In the genomic region with DNA sequence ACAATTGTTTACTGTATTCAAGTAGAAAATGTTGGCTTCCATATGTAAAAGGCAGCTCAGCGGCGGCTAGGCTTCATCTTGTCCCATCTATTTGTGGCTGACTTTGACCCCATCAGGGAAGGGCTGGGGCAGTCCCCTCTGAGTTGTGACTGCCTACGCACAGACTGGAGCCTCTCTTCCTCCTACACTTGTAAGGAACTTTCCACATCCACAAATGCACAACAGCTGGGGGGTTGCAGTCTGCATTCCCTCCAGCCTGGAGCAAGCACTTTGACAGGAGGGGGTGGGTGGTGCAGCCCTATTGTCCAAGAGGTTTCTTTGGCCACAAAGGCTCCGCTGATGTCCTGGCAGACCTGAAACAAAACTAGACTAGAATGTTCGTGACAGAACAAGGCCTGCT, we compare ENCODE assay signal across 25 mouse cellular contexts.
DNase-seq lines count a peak whose midpoint lies in the region; ATAC-seq and TF ChIP-seq lines count a peak whose summit lies in the region.
"Had no signal": no experiment of that assay in that cellular context is flagged by ENCODE, and none has a peak within 500 bp of the region (broad histone marks: within the 10 kb centered on the region; RNA-seq: fewer than 3 reads in every experiment).

No protein-coding gene starts in this region.

- DNase-seq in hindbrain, embryonic 10.5 days (ENCODE audit: low spot score) = no peak
- DNase-seq in lung, postnatal 0 days (ENCODE audit: low spot score) = peak; percentile 4
- no peak for DNase-seq in lung, postnatal 4 days
- DNase-seq in embryonic facial prominence, embryonic 10.5 days (ENCODE audit: low spot score) = no peak
- DNase-seq in thymus, postnatal 0 days (ENCODE audit: low spot score) = no peak
- DNase-seq: adrenal gland, postnatal 36 days; cerebellum, adult 9-10 months; gastrocnemius, postnatal 10 days; heart, adult 2 months; kidney, adult 9 months; layer of hippocampus, postnatal 36 days; lung, adult 18-20 months; lung, postnatal 14 days; right cerebral cortex, postnatal 25 days; spleen, adult 18-20 months; thymus, postnatal 14 days had no signal

- H3K4me1 ChIP-seq in hindbrain, embryonic 10.5 days (replicated peaks) = peaks cover 45% of the 10 kb centered on the region
- peaks cover 15% of the 10 kb centered on the region for H3K4me1 ChIP-seq in hindbrain, embryonic 16.5 days (ENCODE audit: control insufficient read depth, insufficient read depth, low read depth, low read length)
- H3K4me1 ChIP-seq in lung, postnatal 0 days (ENCODE audit: insufficient read depth, low read depth, low read length) = no peaks in the 10 kb centered on the region
- H3K4me1 ChIP-seq in embryonic facial prominence, embryonic 10.5 days = peaks cover 38% of the 10 kb centered on the region
- peaks cover 14% of the 10 kb centered on the region for H3K4me1 ChIP-seq in midbrain, embryonic 16.5 days (ENCODE audit: control insufficient read depth, insufficient read depth, low read length)
- H3K4me1 ChIP-seq: liver, embryonic 12.5 days had no signal

- no peaks in the 10 kb centered on the region for H3K36me3 ChIP-seq in hindbrain, embryonic 10.5 days
- no peaks in the 10 kb centered on the region for H3K36me3 ChIP-seq in hindbrain, embryonic 16.5 days (ENCODE audit: control insufficient read depth, insufficient read depth, low read length)
- no peaks in the 10 kb centered on the region for H3K36me3 ChIP-seq in lung, postnatal 0 days (ENCODE audit: insufficient read depth, low read length)
- no peaks in the 10 kb centered on the region for H3K36me3 ChIP-seq in embryonic facial prominence, embryonic 10.5 days (replicated peaks)
- H3K36me3 ChIP-seq in midbrain, embryonic 16.5 days (ENCODE audit: control insufficient read depth, insufficient read depth, low read length) = no peaks in the 10 kb centered on the region
- H3K36me3 ChIP-seq: embryonic facial prominence, embryonic 15.5 days; hindbrain, embryonic 12.5 days; limb, embryonic 12.5 days; liver, embryonic 12.5 days; midbrain, embryonic 12.5 days; neural tube, embryonic 12.5 days had no signal

- H3K4me3 ChIP-seq in hindbrain, embryonic 10.5 days = no peak overlapping the region
- H3K4me3 ChIP-seq in hindbrain, embryonic 16.5 days (ENCODE audit: low read length) = no peak overlapping the region
- no peak overlapping the region for H3K4me3 ChIP-seq in lung, postnatal 0 days (ENCODE audit: low read depth, low read length)
- no peak overlapping the region for H3K4me3 ChIP-seq in embryonic facial prominence, embryonic 10.5 days
- no peak overlapping the region for H3K4me3 ChIP-seq in midbrain, embryonic 16.5 days (ENCODE audit: low read depth, low read length)
- H3K4me3 ChIP-seq: embryonic facial prominence, embryonic 15.5 days; heart, adult 2 months; hindbrain, embryonic 12.5 days; limb, embryonic 12.5 days; liver, embryonic 12.5 days; midbrain, embryonic 12.5 days; neural tube, embryonic 12.5 days had no signal

- no peak for ATAC-seq in hindbrain, embryonic 16.5 days
- no peak for ATAC-seq in lung, postnatal 0 days
- no peak for ATAC-seq in midbrain, embryonic 16.5 days
- ATAC-seq: forebrain, embryonic 16.5 days; liver, embryonic 12.5 days had no signal

- WGBS in hindbrain, embryonic 10.5 days = 47% methylated on average over 5 of the region's 5 CpGs
- WGBS in hindbrain, embryonic 16.5 days = 58% methylated on average over 5 of the region's 5 CpGs
- WGBS in lung, postnatal 0 days = 67% methylated on average over 5 of the region's 5 CpGs
- WGBS in embryonic facial prominence, embryonic 10.5 days = 55% methylated on average over 5 of the region's 5 CpGs
- WGBS in midbrain, embryonic 16.5 days = 68% methylated on average over 5 of the region's 5 CpGs

- peaks cover 9% of the 10 kb centered on the region for H3K9me3 ChIP-seq in hindbrain, embryonic 10.5 days
- no peaks in the 10 kb centered on the region for H3K9me3 ChIP-seq in hindbrain, embryonic 16.5 days (ENCODE audit: control insufficient read depth, low read length)
- no peaks in the 10 kb centered on the region for H3K9me3 ChIP-seq in lung, postnatal 0 days (ENCODE audit: low read length)
- peaks cover 5% of the 10 kb centered on the region; the same call in 1 of the 2 replicates for H3K9me3 ChIP-seq in embryonic facial prominence, embryonic 10.5 days
- H3K9me3 ChIP-seq in midbrain, embryonic 16.5 days (replicated peaks; ENCODE audit: control insufficient read depth, low read length, poor library complexity, severe bottlenecking) = no peaks in the 10 kb centered on the region
- H3K9me3 ChIP-seq: embryonic facial prominence, embryonic 15.5 days; hindbrain, embryonic 12.5 days; limb, embryonic 12.5 days; liver, embryonic 12.5 days; neural tube, embryonic 12.5 days had no signal

- peak overlapping the region; percentile 56; the same call in 1 of the 2 replicates for H3K27ac ChIP-seq in hindbrain, embryonic 10.5 days
- no peak overlapping the region for H3K27ac ChIP-seq in hindbrain, embryonic 16.5 days (ENCODE audit: low read depth, low read length)
- no peak overlapping the region for H3K27ac ChIP-seq in lung, postnatal 0 days (ENCODE audit: low read length)
- H3K27ac ChIP-seq in embryonic facial prominence, embryonic 10.5 days (replicated peaks) = 0 out of 2 replicates have a peak overlapping the region, but pooled peaks have one; percentile 1
- H3K27ac ChIP-seq in midbrain, embryonic 16.5 days (ENCODE audit: low read length) = no peak overlapping the region
- H3K27ac ChIP-seq: embryonic facial prominence, embryonic 15.5 days; heart, adult 2 months; hindbrain, embryonic 12.5 days; limb, embryonic 12.5 days; liver, embryonic 12.5 days; midbrain, embryonic 12.5 days; neural tube, embryonic 12.5 days had no signal

- H3K4me2 ChIP-seq in hindbrain, embryonic 16.5 days (ENCODE audit: low read length) = no peak overlapping the region
- no peak overlapping the region for H3K4me2 ChIP-seq in lung, postnatal 0 days (replicated peaks; ENCODE audit: low read depth, low read length)
- no peak overlapping the region for H3K4me2 ChIP-seq in midbrain, embryonic 16.5 days (ENCODE audit: low read length)
- H3K4me2 ChIP-seq: embryonic facial prominence, embryonic 15.5 days; hindbrain, embryonic 12.5 days; limb, embryonic 12.5 days; liver, embryonic 12.5 days; midbrain, embryonic 12.5 days; neural tube, embryonic 12.5 days had no signal

- no peak overlapping the region for H3K9ac ChIP-seq in hindbrain, embryonic 16.5 days (ENCODE audit: low read depth, low read length)
- H3K9ac ChIP-seq in lung, postnatal 0 days (replicated peaks; ENCODE audit: low read depth) = no peak overlapping the region
- no peak overlapping the region for H3K9ac ChIP-seq in midbrain, embryonic 16.5 days (ENCODE audit: low read depth, low read length)
- H3K9ac ChIP-seq: embryonic facial prominence, embryonic 15.5 days; hindbrain, embryonic 12.5 days; limb, embryonic 12.5 days; liver, embryonic 12.5 days; midbrain, embryonic 12.5 days; neural tube, embryonic 12.5 days had no signal

- no peak for TF ChIP-seq EP300 in lung, postnatal 0 days (IDR thresholded peaks at IDR 0.05)

- peaks cover 81% of the 10 kb centered on the region for H3K27me3 ChIP-seq in hindbrain, embryonic 10.5 days (ENCODE audit: insufficient read depth, poor library complexity, severe bottlenecking)
- no peaks in the 10 kb centered on the region; the same call in 1 of the 2 replicates for H3K27me3 ChIP-seq in hindbrain, embryonic 16.5 days (replicated peaks; ENCODE audit: control insufficient read depth, insufficient read depth, low read length)
- H3K27me3 ChIP-seq in lung, postnatal 0 days (replicated peaks; ENCODE audit: insufficient read depth, low read length) = no peaks in the 10 kb centered on the region
- peaks cover 28% of the 10 kb centered on the region for H3K27me3 ChIP-seq in embryonic facial prominence, embryonic 10.5 days (replicated peaks; ENCODE audit: low read depth, poor library complexity, severe bottlenecking)
- H3K27me3 ChIP-seq in midbrain, embryonic 16.5 days (ENCODE audit: control insufficient read depth, insufficient read depth, low read depth, low read length) = peaks cover 17% of the 10 kb centered on the region
- H3K27me3 ChIP-seq: embryonic facial prominence, embryonic 15.5 days; liver, embryonic 12.5 days had no signal

- no peak for TF ChIP-seq CTCF in lung, postnatal 0 days (IDR thresholded peaks at IDR 0.05)

Comparison
In these comparisons a context has a peak if more than half of its experiments do, and no peak if none do; other contexts are left out.
1. H3K27ac ChIP-seq: peak in hindbrain, embryonic 10.5 days (single experiment) and embryonic facial prominence, embryonic 10.5 days (single experiment); none in hindbrain, embryonic 16.5 days (single experiment), lung, postnatal 0 days (single experiment) and midbrain, embryonic 16.5 days (single experiment).